Mouse (Mus musculus): ENCODE measurements at regions not wholly inside any gene's neighbourhood (a gene's known extent, or its start where the extent isn't known, plus 50 kb on each side); places are given as distances from the start of the nearest gene placed in this dataset.

- DNase-seq (ENCODE audit: low spot score in 2 of 2), result no peak
Measured at GRCm38 (mm10) chr12:110387056-110387455, 59.9 kb upstream of the Ppp2r5c start.

GRCm38 (mm10) chr12:110387567-110387966 lies 59.4 kb upstream of the Ppp2r5c start:
- no peak for DNase-seq (ENCODE audit: low spot score in 2 of 2)

- DNase-seq (ENCODE audit: low spot score in 2 of 2), result no peak
Measured at GRCm38 (mm10) chr12:110389439-110389838, 57.5 kb upstream of the Ppp2r5c start.

GRCm38 (mm10) chr12:110391464-110391863 lies 55.5 kb upstream of the Ppp2r5c start:
- no peak for DNase-seq (ENCODE audit: low spot score in 2 of 2)

- no peak for DNase-seq (ENCODE audit: low spot score in 2 of 2)
Measured at GRCm38 (mm10) chr12:110393555-110393954, 53.4 kb upstream of the Ppp2r5c start.
